Mouse (Mus musculus) frontal cortex, adult 2 months (tissue): Measurements from ENCODE around the gene Rpusd4. TPM values are rescaled to one million over a fixed set of nuclear protein-coding genes. Genes with fewer than 3 reads are reported as not detected.

Experiments
- polyA plus RNA-seq: library from polyadenylated mRNA; depleted of rRNA; stranded (reverse); fragments of >200 nt; gene quantifications from 2 replicates; pipeline ENCODE4 v1.2.3, GENCODE M21; 2012; rRNA removed

Gene Rpusd4
- polyA plus RNA-seq, 1 experiment: 10.8 TPM

Other genes with a start within 250 kb of the Rpusd4 start
- gene St3gal4, start 148.6 kb upstream of the Rpusd4 start, polyA plus RNA-seq: 10.2 and 14.8 TPM in 2 replicates
- gene Dcps, start 91.8 kb upstream of the Rpusd4 start, polyA plus RNA-seq: 23.6 and 23.9 TPM in 2 replicates
- gene Srpr, start 67.7 kb upstream of the Rpusd4 start, polyA plus RNA-seq: 43.9 and 48.8 TPM in 2 replicates
- gene Tirap, start 67.6 kb upstream of the Rpusd4 start, polyA plus RNA-seq: 1.8 and 1.9 TPM in 2 replicates
- gene Foxred1, start 56.8 kb upstream of the Rpusd4 start, polyA plus RNA-seq: 52.8 and 59.7 TPM in 2 replicates
- gene Fam118b, start 60 bp upstream of the Rpusd4 start, polyA plus RNA-seq: 20.0 and 21.4 TPM in 2 replicates
- gene Cdon, start 153.3 kb downstream of the Rpusd4 start, polyA plus RNA-seq: 5.6 and 7.3 TPM in 2 replicates